Mouse (Mus musculus): ENCODE measurements around the gene Tomm20.

- TF ChIP-seq CTCF (IDR thresholded peaks at IDR 0.05; ENCODE audit: borderline replicate concordance, control insufficient read depth, extremely low read depth, insufficient read depth, low read length, poor library complexity) (no peak), POLR2A (IDR thresholded peaks at IDR 0.05; ENCODE audit: control insufficient read depth, extremely low read depth, insufficient read depth, low read length, poor library complexity) (no peak)
Observed at GRCm38 (mm10) chr8:126883752-126884151, 61.9 kb downstream of the Tomm20 start.
